Mouse (Mus musculus) left cerebral cortex, adult 2 months (tissue): ENCODE results near the gene Dazap1. TPM values are rescaled to one million over a fixed set of nuclear protein-coding genes. Genes with fewer than 3 reads are reported as not detected.

Experiments used
- DNase-seq, 2 experiments: peaks; one replicate each; pipeline ENCODE4 v3.0.0; 2021 to 2022; ENCODE audit warnings: low spot score in 2 of 2, mixed read lengths in 1 of 2; ENCODE audit errors: extremely low spot score in 1 of 2
- H3K27ac ChIP-seq: fragments of 200-600 bp; 2 replicates; pipeline ENCODE4 v1.8.1; 2022
- H3K4me3 ChIP-seq: fragments of 200-600 bp; 2 replicates; pipeline ENCODE4 v1.8.1; 2022
- CTCF ChIP-seq: fragments of 200-600 bp; IDR thresholded peaks from 2 replicates; pipeline ENCODE4 v1.8.1; 2022; ENCODE audit warnings: antibody characterized with exemption, mild to moderate bottlenecking, moderate library complexity
- intact Hi-C: fragments of 180-260 bp; cut with DNase I; formaldehyde crosslinking; loops from one replicate; pipeline ENCODE4 v1.15.1; 2025
- total RNA-seq, 2 experiments: library from RNA; stranded (reverse); gene quantifications; 2 replicates each; pipeline ENCODE4 v1.2.3; 2021

Dazap1 gene
- total RNA-seq, 2 experiments from 2014 or later, result 87.4 to 90.3 TPM

DNA sequence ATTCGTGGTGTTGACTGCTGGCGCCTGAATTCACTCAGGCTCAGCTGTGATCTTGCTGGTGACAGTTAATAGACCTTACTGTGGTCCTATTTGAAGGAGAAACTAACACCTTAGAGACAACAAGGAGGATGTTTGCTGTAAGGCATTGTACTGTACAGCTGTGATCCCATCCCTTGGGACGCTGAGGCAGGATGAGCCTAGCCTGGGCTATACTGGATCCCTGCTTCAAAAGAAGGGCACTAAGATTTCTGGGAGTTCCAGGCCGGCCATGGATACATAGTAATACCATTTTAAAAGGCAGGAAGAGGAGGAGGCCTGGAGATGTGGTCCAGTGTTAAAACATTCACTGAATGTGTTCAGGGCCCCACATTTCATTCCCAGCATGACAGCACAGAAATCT lies 10.7 kb upstream of the Dazap1 start:
- no peak for DNase-seq
- Histone ChIP-seq H3K27ac (no peak overlapping the region), H3K4me3 (peak overlapping the region; percentile 81; the same call in 1 of the 2 replicates)
- no peak for TF ChIP-seq CTCF
- intact Hi-C loops, result no loop called here

- intact Hi-C loops, result no loop called here
- no peak for TF ChIP-seq CTCF
- no peak for DNase-seq
- no peak overlapping the region for H3K27ac ChIP-seq
- H3K4me3 ChIP-seq, result no peak overlapping the region
Measured at GRCm38 (mm10) chr10:80252011-80252410, 9.3 kb upstream of the Dazap1 start.

DNA sequence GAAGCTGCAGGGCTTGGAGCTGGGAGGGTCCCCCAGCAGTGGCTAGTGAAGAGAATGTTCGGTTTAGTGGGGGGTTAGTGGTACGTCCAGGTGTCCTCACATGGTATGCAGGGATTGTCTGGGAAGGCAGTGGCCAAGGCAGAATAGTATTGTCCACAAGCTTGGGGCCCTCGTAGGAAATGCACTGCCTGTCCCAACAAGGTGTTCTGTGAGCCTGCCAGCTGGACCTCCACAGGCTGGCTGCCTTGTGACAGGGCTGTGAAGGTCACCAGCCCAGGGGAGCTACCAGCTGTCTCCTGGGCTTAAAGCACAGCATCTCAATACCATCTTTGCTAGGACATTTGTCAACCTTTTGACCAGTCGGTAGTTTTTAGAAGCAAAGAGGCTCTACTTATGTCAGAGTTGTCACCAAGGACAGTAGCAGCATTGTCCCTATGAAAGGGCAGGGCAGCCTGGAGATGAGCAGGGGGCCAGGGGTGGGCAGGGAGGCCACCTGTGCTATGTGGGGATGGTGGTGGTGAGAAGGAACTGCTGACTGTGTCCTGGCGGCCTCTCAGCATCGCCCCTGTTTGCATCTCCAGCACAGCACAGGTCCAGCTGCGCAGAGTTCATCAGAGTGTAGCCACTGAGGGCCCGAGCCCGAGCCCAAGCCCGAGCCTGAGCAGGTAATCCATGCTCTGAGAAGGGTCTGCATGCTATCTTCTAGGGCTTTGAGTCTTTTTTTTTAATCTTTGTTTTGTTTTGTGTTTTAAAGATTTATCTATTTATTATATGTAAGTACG lies 8.6 kb upstream of the Dazap1 start:
- DNase-seq, result no peak
- Histone ChIP-seq H3K27ac (no peak overlapping the region), H3K4me3 (no peak overlapping the region)
- TF ChIP-seq CTCF, result no peak
- intact Hi-C loops, result no loop called here

DNA sequence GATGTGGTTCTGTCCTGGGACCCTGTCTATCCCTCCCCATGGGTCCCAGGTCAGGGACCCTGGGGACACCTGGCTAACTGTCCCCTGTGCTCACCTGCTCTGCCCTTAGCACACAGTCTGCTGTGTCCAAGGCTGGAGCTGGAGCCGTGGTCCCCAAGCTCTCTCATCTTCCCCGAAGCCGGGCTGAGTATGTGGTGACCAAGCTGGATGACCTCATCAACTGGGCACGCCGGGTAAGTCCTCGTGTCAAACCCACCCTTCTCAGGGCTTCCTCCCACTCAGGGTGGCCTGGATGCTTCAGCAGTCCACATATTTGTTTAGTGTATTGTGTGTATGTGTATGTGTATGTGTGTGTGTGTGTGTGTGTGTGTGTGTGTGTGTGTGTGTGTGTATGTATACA lies 7.7 kb upstream of the Dazap1 start:
- intact Hi-C loops, result no loop called here
- no peak for TF ChIP-seq CTCF
- H3K4me3 ChIP-seq, result no peak overlapping the region
- DNase-seq, result no peak
- H3K27ac ChIP-seq, result no peak overlapping the region

- intact Hi-C loops, result no loop called here
Measured at GRCm38 (mm10) chr10:80254331-80255297, 6.7 kb upstream of the Dazap1 start.

DNA sequence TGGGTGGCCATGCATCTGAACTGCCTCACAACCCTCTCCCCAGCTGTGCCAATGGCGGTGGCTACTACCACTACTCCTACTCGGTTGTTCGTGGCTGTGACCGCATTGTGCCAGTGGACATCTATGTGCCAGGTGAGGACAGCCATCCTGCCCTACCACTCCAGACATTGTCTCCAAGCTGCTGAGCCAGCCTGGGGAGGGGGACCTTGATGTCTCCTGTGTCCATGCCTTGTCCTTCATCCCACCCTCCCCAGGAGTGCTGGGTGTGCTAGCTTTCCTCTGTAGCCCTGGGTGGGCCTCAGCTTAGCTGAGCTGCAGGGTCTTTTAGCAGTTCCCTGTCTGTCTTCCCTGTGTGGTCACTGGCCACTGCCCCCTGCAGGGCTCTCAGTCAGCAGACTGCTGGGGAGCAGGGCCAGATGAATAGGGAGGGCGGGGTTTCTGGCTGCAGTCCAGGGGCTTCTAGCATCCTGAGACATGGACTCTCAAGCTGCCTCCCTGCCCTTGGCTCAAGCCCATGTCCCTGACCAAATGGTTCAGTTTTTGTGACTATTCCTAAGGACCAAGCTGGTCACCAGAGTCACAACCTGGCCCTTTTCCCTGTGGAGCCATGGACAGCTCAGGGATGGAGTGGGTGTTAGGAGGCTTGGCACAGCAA lies 5.3 kb upstream of the Dazap1 start:
- TF ChIP-seq CTCF, result peak; percentile 2; the same call in 1 of the 2 replicates

More at GRCm38 (mm10) chr10:80254331-80255297, 6.7 kb upstream of the Dazap1 start:
- Histone ChIP-seq H3K27ac (no peak overlapping the region), H3K4me3 (no peak overlapping the region)
- no peak for DNase-seq
- TF ChIP-seq CTCF, result no peak

DNA sequence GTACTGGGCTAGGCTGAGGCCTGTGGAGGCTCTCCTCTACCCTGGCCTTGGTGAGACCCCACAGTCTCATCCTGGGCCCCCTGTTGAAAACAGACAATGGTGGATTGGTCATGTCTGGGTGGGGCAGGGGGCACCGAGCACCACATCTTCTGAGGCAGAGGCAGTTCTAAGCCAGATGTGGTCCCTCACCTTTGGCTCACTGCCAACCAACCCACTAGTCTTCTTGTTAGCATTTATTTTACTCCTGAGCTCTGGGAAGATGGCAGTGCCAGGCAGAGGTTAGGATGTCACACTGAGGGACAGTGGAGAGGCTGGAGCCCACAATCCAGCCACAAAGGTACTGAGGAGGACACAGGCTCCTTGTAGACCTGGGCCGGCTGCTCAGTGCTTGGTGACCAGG lies 3.4 kb upstream of the Dazap1 start:
- Histone ChIP-seq H3K4me3 (no peak overlapping the region), H3K27ac (no peak overlapping the region)
- no peak for TF ChIP-seq CTCF
- intact Hi-C loops, result no loop called here
- DNase-seq, result no peak

More for the DNA sequence above, 5.3 kb upstream of the Dazap1 start:
- DNase-seq, result no peak
- intact Hi-C loops, result no loop called here
- no peak overlapping the region for H3K4me3 ChIP-seq
- H3K27ac ChIP-seq, result no peak overlapping the region

- no peak for TF ChIP-seq CTCF
- H3K27ac ChIP-seq, result peak overlapping the region; percentile 76
- no peak for DNase-seq
Measured at GRCm38 (mm10) chr10:80258752-80259462, 2.4 kb upstream of the Dazap1 start.

DNA sequence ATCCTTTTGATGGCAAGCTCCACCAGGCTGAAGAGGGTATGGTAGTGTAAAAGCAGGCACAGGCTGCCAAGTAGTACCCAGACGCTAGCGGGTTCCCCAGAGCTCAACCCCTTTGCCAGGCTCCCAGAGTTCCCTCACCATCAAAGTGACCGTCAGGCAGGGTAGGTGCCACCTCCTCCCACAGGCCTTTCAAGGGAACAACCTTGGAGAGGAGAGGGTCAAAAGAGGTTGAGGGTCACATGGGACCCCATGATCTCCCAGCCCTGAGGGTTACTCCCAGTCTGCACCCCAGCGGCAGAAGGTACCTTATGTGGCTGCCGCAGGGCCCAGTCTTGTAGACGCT lies 1.9 kb upstream of the Dazap1 start:
- intact Hi-C loops, result no loop called here
- no peak for TF ChIP-seq CTCF
- peak overlapping the region; percentile 52; the same call in 1 of the 2 replicates for H3K4me3 ChIP-seq
- no peak for DNase-seq
- H3K27ac ChIP-seq, result peak overlapping the region; percentile 76

More at GRCm38 (mm10) chr10:80258752-80259462, 2.4 kb upstream of the Dazap1 start:
- intact Hi-C loops, result no loop called here
- no peak overlapping the region for H3K4me3 ChIP-seq

DNA sequence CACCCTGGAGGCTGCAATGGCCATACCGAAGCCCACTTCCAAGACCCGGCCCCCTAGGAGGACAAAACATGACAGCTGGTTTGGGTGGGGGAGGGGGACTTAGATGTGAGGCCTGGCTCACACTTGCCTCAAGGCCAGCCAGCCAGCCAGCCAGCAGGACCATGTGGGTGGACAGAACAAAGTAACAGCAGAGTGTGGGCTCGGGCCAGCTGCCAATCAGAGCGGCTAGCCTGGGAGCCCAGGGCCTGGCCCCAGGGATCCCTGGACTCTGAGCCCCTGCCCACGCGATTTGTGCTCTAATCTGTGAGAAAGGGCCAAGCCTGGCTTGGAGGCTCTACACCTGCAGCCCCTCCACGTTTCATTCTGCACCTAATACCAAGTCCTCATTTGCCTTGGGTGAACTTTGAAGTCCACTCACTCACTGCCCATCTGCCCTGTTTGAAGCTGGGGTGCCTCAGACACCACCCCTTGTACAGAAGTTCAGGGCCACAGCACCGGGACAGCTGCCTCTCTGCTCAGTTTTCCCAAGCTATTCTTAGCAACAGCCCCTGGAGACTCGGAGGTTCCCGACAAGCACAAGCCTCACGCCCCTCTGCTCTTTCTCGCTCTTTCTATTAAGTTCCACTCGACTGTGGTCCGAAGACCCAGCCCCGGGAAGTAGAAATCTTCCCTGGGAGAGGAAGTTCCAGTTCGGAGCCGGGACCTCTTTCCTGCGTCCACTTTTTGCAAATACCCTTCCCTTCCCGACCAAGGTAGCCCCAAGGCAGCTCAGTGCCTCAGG lies 1.2 kb upstream of the Dazap1 start:
- TF ChIP-seq CTCF, result no peak
- DNase-seq, result peak; percentile 60 to 75
- peak overlapping the region; percentile 94 for H3K27ac ChIP-seq
- intact Hi-C loops, result no loop called here
- peak overlapping the region; percentile 52 for H3K4me3 ChIP-seq
